Comparison of ENCODE assay signal across 13 mouse cellular contexts in the genomic region with DNA sequence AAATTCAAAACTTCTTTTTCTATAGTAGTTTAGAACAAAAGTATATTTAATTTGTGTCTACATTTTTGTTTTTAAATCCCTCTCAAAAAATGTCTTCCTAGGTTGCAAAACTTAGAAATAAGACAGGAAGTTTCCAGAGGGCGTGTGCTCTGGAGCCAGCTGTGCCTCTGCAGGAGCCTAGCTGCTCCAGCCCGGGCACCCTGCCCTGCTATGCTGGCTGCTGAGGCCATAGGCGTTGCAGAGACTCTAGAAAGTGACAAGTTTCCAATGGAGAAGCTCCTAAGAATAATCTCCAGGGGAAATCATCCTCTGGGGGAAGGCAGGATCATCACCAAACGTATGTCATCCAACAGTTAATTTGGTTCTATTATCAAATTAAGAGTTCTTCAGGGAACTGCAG.
A peak's percentile ranks its signal among the peaks of the same experiment; 100 is the strongest.
DNase-seq lines count a peak whose midpoint lies in the region; ATAC-seq and TF ChIP-seq lines count a peak whose summit lies in the region.
"Had no signal": no experiment of that assay in that cellular context is flagged by ENCODE, and none has a peak within 500 bp of the region (broad histone marks: within the 10 kb centered on the region; RNA-seq: fewer than 3 reads in every experiment).

No protein-coding gene starts in this region.

- H3K4me2 ChIP-seq in stomach, postnatal 0 days (replicated peaks; ENCODE audit: low read depth): no peak overlapping the region
- H3K4me2 ChIP-seq: forebrain, embryonic 15.5 days; hindbrain, embryonic 14.5 days; neural tube, embryonic 15.5 days had no signal

- no peak overlapping the region for H3K4me3 ChIP-seq in heart, embryonic 10.5 days
- no peak overlapping the region for H3K4me3 ChIP-seq in stomach, postnatal 0 days (ENCODE audit: low read depth, low read length)
- H3K4me3 ChIP-seq: forebrain, embryonic 15.5 days; midbrain, embryonic 10.5 days; neural tube, embryonic 15.5 days had no signal

- H3K27ac ChIP-seq in heart, embryonic 10.5 days: no peak overlapping the region
- H3K27ac ChIP-seq in stomach, postnatal 0 days (replicated peaks): 0 out of 2 replicates have a peak overlapping the region, but pooled peaks have one; percentile 31
- H3K27ac ChIP-seq: forebrain, embryonic 15.5 days; hindbrain, embryonic 14.5 days; midbrain, embryonic 10.5 days; neural tube, embryonic 15.5 days had no signal

- no peaks in the 10 kb centered on the region for H3K36me3 ChIP-seq in heart, embryonic 10.5 days
- no peaks in the 10 kb centered on the region for H3K36me3 ChIP-seq in stomach, postnatal 0 days (ENCODE audit: control insufficient read depth, insufficient read depth, low read length)
- H3K36me3 ChIP-seq: forebrain, embryonic 15.5 days; midbrain, embryonic 10.5 days; neural tube, embryonic 15.5 days had no signal

- peaks cover 5% of the 10 kb centered on the region; the same call in 1 of the 2 replicates for H3K4me1 ChIP-seq in heart, embryonic 10.5 days
- H3K4me1 ChIP-seq in stomach, postnatal 0 days (replicated peaks; ENCODE audit: control insufficient read depth, insufficient read depth): no peaks in the 10 kb centered on the region
- H3K4me1 ChIP-seq: midbrain, embryonic 10.5 days had no signal

- ATAC-seq in stomach, postnatal 0 days (ENCODE audit: low FRiP score, low TSS enrichment): no peak

- WGBS in heart, embryonic 10.5 days: 59% methylated on average over 4 of the region's 4 CpGs
- WGBS in stomach, postnatal 0 days: 52% methylated on average over 4 of the region's 4 CpGs

- no peak for TF ChIP-seq EP300 in stomach, postnatal 0 days (optimal IDR thresholded peaks at IDR 0.05)

- peak; percentile 96 for DNase-seq in heart, adult 11 months
- no peak for DNase-seq in heart, embryonic 10.5 days (ENCODE audit: low spot score)
- peak; percentile 42 for DNase-seq in urinary bladder, postnatal 14 days (ENCODE audit: low spot score)
- no peak for DNase-seq in urinary bladder, adult 18-20 months (ENCODE audit: low spot score in 2 of 2)
- DNase-seq in heart, postnatal 4 days: peak; percentile 39
- no peak for DNase-seq in stomach, postnatal 0 days (ENCODE audit: low spot score)
- no peak for DNase-seq in left cerebral cortex, adult 9 months (ENCODE audit: low spot score in 2 of 2)
- no peak for DNase-seq in cerebellum, adult 9-11 months
- DNase-seq: spleen, adult 18-20 months had no signal

- H3K27me3 ChIP-seq in heart, embryonic 10.5 days (ENCODE audit: insufficient read depth, poor library complexity, severe bottlenecking): no peaks in the 10 kb centered on the region
- no peaks in the 10 kb centered on the region for H3K27me3 ChIP-seq in stomach, postnatal 0 days (ENCODE audit: control insufficient read depth, insufficient read depth, low read length)
- H3K27me3 ChIP-seq: forebrain, embryonic 15.5 days; neural tube, embryonic 15.5 days had no signal

- no peak overlapping the region for H3K9ac ChIP-seq in stomach, postnatal 0 days (ENCODE audit: low read length)
- H3K9ac ChIP-seq: forebrain, embryonic 15.5 days; hindbrain, embryonic 14.5 days; neural tube, embryonic 15.5 days had no signal

- no peaks in the 10 kb centered on the region for H3K9me3 ChIP-seq in heart, embryonic 10.5 days
- no peaks in the 10 kb centered on the region for H3K9me3 ChIP-seq in stomach, postnatal 0 days (ENCODE audit: control insufficient read depth, low read length)
- H3K9me3 ChIP-seq: forebrain, embryonic 15.5 days; midbrain, embryonic 10.5 days; neural tube, embryonic 15.5 days had no signal

- no peak for TF ChIP-seq CTCF in stomach, postnatal 0 days (IDR thresholded peaks at IDR 0.05; ENCODE audit: low read depth)

Comparison
In these comparisons a context has a peak if more than half of its experiments do, and no peak if none do; other contexts are left out.
1. DNase-seq: peak in heart, adult 11 months (single experiment), urinary bladder, postnatal 14 days (single experiment) and heart, postnatal 4 days (single experiment); none in heart, embryonic 10.5 days (single experiment), urinary bladder, adult 18-20 months (0 of 2), stomach, postnatal 0 days (single experiment), left cerebral cortex, adult 9 months (0 of 2) and cerebellum, adult 9-11 months (single experiment).